Mouse (Mus musculus): ENCODE measurements around the gene Hsd3b7.

The Hsd3b7 gene

DNA sequence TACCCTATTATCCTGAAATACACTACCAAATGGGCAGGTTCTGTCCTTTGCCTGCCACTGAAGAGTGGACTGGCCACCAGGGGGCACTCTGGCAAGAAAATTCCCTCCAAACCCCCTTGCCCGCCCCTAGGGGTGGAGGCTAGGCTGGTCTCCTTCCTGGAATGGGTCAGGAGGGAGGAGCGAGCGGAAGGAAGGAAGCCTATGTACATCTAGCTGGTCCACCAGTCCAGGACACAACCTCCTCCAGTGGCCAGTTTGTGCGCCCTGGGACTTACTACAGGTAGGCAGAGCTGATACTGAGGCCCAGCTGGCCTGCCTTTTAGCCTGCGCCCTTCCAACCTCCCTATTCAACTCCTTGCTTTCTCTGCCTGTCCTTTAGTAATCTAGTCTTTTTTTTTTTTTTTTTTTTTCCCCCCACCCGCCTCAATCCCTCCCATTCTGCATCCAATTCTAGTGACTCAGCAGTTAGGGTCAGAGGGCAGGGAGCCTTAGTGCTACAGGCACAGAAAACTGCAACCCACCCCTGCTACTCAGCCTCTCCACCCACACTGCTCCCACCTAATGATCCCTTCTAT, at the start of gene Hsd3b7:
Gene Hsd3b7 (plus strand): TSS at position 170 of the 575 bp plus-strand sequence.
- peak; percentile 49 to 81 for DNase-seq (ENCODE audit: low spot score in 2 of 2)

DNA sequence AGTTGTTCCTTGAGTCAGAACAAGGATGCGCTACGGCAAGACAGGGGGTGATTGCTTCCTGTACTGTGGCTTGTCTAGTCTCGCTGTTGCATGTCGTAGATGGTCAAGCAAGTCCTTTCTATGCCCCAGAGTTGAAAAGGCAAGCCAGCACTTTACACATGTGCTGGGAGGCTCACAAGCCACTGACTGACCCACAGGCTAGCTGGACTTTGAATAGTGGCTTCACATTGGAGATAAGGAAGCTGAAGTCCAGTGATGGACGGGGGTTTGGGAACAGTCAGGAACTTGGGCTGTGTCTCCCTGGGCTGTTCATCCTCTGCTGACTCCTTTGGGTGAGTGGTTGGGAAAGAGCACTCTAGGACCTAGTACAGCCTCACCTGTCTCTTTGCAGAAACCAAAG, 48.8 kb upstream of the Hsd3b7 start:
- no peak for DNase-seq (ENCODE audit: low spot score in 2 of 2)

DNA sequence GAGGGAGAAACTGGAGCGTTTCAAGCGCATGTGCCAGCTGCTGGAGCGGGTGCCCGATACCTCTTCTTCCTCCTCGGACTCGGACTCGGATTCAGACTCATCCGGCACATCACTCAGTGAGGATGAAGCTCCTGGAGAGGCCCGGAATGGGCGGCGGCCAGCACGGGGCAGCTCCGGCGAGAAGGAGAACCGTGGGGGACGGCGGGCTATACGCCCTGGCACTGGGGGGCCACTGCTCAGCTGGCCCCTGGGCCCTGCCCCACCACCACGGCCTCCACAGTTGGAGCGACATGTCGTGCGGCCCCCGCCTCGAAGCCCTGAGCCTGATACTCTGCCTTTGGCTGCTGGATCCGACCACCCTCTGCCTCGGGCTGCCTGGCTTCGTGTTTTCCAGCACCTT, 48.3 kb upstream of the Hsd3b7 start:
- no peak for DNase-seq (ENCODE audit: low spot score in 2 of 2)

GRCm38 (mm10) chr7:127753158-127753557, 47.2 kb upstream of the Hsd3b7 start:
- DNase-seq (ENCODE audit: low spot score in 2 of 2), result no peak

DNA sequence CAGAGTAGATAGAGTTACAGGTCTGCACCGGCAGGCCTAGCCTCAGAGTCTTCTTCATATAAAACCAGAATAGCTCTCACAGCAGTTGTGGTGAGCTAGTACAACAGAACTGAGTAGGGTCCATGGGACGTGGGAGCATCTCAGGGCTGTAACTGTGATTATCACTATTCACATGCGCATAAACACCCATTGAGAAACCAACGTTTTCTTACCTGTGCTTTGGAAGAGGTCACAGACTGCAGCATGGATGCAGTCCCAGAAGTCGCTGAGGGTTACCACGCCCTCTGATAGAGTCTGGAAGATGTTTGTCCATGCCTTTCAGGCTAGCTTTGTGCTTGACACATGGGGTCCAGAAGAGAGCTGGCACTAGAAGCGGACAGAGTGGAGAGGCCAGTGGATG, 46.7 kb upstream of the Hsd3b7 start:
- DNase-seq (ENCODE audit: low spot score in 2 of 2), result no peak

DNA sequence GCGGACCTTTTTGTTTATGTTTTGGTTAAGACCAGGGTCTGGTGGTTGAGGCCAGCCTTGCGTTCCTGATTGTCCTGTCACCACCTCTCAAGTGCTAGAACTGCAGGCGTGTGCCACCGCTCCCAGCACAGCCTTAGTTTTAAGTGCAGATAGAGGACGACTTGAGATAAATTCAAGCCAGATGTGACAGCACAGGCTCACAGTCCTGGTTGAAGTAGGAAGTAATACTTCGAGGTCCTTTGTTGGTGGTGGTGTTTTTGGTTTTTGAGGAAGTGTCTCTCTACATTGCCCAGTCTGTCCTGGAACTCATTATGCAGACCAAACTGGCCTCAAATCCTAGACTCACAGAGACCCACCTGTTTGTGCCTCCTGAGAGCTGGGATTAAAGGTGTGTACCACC, 40.7 kb upstream of the Hsd3b7 start:
- no peak for DNase-seq (ENCODE audit: low spot score in 2 of 2)

DNA sequence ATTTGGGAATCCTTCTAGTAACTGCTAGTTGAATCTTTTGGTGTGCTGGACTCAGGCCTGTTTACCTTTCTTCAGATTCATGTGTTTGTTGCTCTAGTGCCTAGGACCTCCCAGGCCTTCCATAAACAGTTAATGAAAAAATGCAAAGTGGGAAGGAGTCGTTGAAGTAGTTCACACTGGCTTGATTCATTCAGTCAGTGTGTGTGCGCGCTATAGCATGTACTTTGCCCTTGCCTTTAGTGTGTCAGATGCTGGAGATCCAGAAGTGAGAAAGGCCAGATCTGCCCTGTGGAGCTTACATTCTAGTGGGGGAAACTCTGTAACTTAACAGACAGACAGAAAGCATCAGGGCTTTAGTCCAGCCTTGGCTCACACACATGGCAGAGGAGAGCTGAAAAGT, 39.9 kb upstream of the Hsd3b7 start:
- DNase-seq (ENCODE audit: low spot score in 2 of 2), result no peak

- peak in 1 of 2 experiments; percentile 60 for DNase-seq (ENCODE audit: low spot score in 2 of 2)
These were observed 39.4 kb upstream of the Hsd3b7 start for GRCm38 (mm10) chr7:127761026-127761425.

DNA sequence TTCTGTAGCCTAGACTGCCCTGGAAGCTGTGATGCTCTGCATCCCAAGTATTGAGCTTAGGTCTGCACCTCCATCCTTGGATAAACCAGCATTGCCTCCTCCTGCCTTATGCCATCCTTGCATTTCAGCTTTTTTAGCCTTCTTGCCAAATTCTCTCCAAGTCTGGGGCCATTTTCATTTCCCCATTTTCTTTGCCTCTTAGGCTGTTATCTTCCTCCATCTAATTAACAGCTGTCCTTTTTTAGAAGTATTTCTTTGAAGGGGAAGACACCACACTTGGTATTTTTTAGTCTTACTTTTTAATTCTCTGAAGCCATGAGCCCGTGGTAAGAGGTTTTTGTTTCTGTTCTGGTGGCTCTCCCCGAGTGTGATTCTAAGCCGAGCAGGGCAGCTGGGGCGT, 36.8 kb upstream of the Hsd3b7 start:
- no peak for DNase-seq (ENCODE audit: low spot score in 2 of 2)

- no peak for DNase-seq (ENCODE audit: low spot score in 2 of 2)
These were observed 34.6 kb upstream of the Hsd3b7 start for GRCm38 (mm10) chr7:127765756-127766155.

DNA sequence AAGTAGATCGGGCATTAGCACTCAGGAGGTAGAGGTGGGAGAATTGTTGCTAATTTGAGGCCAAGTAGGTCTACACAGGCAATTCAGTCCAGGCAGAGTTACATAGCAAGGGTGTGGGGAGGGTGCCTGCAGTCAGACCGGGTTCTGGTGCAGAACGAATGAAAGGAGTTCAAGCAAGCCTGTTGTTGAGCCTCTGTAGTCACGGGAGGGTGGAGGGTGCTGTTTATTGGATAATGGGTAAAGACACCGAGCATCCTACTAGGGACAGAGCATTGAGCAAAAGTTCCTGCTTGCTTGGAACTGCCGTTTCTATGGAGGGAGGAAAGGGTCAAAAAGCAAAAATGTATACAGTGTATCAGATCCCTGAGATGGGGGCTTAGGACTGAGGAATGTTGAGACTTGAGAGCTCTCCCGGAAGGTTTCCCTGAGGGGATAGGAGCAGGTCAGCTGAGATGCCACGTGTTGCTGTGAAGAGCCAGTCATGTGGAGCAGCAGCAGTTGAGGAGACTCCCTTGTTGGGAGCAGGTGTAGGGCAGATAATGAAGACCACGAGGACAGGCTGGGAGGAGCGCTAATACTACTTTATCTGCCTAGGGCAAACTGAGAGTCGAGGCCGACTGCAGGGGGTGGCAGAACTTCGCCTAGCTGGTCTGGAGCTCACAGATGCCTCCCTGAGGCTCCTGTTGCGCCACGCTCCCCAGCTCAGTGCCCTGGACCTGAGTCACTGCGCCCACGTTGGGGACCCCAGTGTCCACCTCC, 33.4 kb upstream of the Hsd3b7 start:
- no peak for DNase-seq (ENCODE audit: low spot score in 2 of 2)

DNA sequence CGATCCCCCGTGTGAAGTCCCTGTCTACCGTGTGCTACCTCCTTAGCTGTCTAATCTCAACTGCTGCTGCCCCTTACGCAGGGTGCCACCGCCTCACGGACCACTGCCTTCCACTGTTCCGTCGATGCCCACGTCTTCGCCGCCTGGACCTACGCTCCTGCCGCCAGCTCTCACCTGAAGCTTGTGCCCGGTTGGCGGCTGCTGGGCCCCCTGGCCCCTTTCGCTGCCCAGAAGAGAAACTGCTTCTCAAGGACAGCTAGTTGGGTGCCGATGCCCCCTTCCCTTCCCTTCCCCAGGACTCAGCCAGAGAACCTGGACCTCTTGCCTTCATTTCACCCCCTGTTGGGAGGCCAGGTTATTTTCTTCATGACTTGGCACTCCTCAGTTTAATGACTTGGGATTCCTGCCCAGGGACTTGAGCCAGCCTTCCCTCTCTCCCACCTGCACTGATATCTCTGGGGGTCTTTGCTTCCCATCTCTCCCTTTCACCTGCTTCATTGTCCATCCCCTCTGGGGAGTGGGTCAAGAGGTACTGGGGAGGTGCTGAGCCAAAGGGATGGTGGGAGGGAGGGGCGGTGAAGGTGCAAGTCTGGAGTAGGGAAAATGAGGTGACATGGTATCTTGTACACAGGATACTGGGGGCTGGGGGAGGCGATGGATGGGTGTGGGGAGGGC, 32.6 kb upstream of the Hsd3b7 start:
- DNase-seq (ENCODE audit: low spot score in 2 of 2), result no peak

- no peak for DNase-seq (ENCODE audit: low spot score in 2 of 2)
These were observed 31.9 kb upstream of the Hsd3b7 start for GRCm38 (mm10) chr7:127768346-127768996.

DNA sequence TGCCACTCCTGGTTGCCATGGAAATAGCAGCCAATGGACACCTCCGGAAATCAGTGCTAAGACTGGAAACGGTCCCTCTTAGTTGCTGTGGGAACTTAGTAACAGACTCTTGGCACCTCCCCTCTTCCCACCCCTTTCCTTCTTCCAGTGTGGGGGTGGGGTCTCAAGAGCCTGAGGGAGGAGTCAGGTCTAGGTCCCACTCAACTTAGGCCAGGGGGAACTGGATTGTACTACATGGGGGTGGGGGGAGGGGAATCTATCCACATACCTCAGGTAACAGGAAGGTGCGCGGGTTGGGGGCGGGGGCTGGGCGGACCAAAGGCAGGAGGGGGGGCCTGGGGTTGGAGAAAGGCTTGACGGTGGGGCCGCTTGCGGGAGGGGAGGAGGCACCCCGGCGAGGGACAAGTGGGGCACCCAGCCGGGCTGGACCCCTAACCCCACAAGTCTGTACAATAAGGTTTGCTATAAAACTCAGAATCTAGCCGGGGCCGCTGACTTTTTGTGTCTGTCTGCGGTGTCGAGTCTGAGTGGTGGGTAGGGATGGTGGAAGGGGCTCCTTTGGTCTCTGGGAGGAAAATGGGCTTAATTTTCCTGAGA, 31.3 kb upstream of the Hsd3b7 start:
- peak; percentile 27 to 40 for DNase-seq (ENCODE audit: low spot score in 2 of 2)

- DNase-seq (ENCODE audit: low spot score in 2 of 2), result peak; percentile 44 to 51
These were observed 30.8 kb upstream of the Hsd3b7 start, which contains the start of gene Orai3 for GRCm38 (mm10) chr7:127769651-127770038. TSS of gene Orai3 (plus strand) at chr7:127769815.

DNA sequence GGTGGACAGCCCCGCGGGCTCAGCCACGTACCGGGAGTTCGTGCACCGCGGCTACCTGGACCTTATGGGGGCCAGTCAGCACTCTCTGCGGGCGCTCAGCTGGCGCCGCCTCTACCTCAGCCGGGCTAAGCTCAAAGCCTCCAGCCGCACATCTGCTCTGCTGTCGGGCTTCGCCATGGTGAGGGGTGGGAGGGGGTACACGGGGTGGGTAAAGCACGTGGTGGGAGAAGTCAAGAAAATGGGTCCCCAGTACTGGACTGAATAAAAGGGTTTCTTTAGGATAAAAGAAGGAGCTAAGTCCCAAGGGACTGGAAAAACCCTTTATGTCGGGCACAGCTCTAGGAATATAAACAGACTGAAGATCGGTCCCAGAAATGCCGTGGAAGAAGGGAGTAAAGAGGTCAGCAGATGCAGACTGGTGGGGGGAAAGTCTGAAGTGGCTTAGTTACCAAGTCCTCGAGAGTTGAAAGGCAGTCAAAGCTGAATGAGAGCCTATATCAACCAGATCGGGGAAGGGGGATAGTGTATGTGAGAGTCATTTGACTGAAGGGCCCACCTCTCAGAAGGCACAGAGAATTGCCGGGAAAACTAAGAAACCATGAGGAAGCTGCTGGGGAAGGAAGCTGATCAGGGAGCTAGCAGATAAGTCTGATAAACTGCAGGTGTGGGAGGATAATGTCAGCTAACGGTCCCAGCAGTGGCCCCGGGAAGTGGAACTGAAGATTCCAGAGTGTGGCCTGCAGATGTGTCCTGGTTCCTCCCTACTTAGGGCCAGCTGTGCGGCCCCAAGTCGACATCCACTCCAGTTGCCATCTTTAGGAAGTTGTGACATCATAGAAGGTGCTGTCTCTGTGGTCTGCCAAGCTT, 30.1 kb upstream of the Hsd3b7 start:
- DNase-seq (ENCODE audit: low spot score in 2 of 2), result peak in 1 of 2 experiments; percentile 35

GRCm38 (mm10) chr7:127771262-127771661, 29.1 kb upstream of the Hsd3b7 start:
- peak in 1 of 2 experiments; percentile 25 for DNase-seq (ENCODE audit: low spot score in 2 of 2)

DNA sequence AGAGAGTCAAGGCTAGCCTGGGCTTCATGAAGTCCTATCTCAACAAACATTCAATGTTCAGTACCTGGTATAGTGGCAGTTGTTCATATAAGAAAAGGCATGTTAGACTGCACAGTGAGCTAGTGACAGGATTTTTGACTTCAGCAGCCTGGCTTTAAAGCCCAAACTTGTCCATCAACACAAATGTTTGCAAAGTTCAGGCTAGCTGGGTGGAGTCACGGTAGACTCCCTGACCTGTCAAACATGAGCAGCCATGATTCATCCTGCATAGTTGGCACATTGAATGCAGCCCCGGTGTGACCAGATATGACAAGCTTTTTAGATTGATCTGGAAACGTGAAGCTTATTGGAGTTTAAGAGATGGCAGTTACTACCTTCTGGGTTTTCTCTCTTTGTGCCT, 28.3 kb upstream of the Hsd3b7 start:
- DNase-seq (ENCODE audit: low spot score in 2 of 2), result no peak

DNA sequence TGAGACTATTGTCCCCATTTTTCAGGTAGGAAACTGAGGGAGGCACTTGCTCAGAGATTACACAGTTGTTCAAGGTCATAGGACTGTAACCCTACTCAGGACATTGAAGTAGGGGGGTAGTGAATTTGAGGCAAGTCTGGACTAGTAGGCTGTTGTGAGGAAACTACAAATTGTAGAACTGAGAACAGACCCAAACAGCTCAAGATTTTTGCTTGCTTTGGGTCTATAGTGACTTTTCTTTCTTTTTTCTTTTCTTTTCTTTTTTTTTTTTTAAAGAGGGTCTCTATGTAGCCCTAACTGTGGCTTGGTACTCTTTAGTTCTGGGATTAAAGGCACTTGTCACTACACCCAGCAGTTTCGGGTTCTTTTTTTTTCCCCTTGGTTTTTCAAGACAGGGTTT, 27.8 kb upstream of the Hsd3b7 start:
- DNase-seq (ENCODE audit: low spot score in 2 of 2), result no peak

DNA sequence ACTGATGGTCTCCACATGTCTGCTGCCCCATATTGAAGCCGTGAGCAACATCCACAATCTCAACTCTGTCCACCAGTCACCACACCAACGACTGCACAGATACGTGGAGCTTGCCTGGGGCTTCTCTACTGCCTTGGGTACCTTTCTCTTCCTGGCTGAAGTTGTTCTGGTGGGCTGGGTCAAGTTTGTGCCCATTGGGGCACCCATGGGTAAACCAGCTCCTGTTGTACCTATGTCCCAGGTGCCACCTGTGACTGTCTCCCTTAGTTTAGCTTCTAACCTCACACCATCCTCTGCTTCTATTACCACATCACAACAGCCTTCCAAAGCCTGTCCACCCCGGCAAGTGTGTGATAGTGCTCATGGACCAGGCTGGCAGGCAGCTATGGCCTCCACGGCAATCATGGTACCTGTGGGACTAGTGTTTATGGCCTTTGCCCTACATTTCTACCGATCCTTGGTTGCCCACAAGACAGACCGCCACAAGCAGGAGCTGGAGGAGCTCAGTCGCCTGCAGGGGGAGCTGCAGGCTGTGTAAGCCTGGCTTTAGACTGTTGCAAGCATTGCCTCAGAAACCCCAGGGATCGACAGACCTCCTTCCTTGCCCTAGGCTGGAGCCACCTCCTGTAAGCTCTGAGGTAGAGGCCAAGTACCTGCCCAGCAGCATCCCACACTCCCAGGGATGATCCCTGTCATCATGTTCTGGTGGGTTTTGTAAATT, 26.6 kb upstream of the Hsd3b7 start:
- DNase-seq (ENCODE audit: low spot score in 2 of 2), result peak; percentile 61 to 80

Data from thymus, postnatal 10 days (tissue).